20 mouse cellular contexts compared by ENCODE assay signal in genomic region chr17:72939569-72939899, GRCm38 (mm10). TPM values are rescaled to one million over a fixed set of nuclear protein-coding genes. Genes with fewer than 3 reads are reported as not detected.
DNase-seq lines count a peak whose midpoint lies in the region; ATAC-seq and TF ChIP-seq lines count a peak whose summit lies in the region.
"Had no signal": no experiment of that assay in that cellular context is flagged by ENCODE, and none has a peak within 500 bp of the region (broad histone marks: within the 10 kb centered on the region; RNA-seq: fewer than 3 reads in every experiment).

No protein-coding gene starts in this region.

- WGBS in heart, embryonic 16.5 days: 59% methylated on average over 6 of the region's 6 CpGs
- 55% methylated on average over 6 of the region's 6 CpGs for WGBS in heart, embryonic 10.5 days
- 83% methylated on average over 6 of the region's 6 CpGs for WGBS in intestine, postnatal 0 days
- 89% methylated on average over 6 of the region's 6 CpGs for whole genome bisulfite sequencing in forebrain, embryonic 13.5 days

- no peaks in the 10 kb centered on the region for H3K9me3 ChIP-seq in heart, embryonic 16.5 days (replicated peaks; ENCODE audit: control insufficient read depth, low read length)
- H3K9me3 ChIP-seq in heart, embryonic 10.5 days: no peaks in the 10 kb centered on the region
- H3K9me3 ChIP-seq in intestine, postnatal 0 days (ENCODE audit: control insufficient read depth): no peaks in the 10 kb centered on the region
- H3K9me3 ChIP-seq in forebrain, embryonic 13.5 days (replicated peaks): no peaks in the 10 kb centered on the region
- H3K9me3 ChIP-seq: kidney, embryonic 15.5 days had no signal

- no peak for ATAC-seq in heart, embryonic 16.5 days (replicated peaks; ENCODE audit: extremely low read depth, insufficient read depth, low FRiP score)
- peak; percentile 65 for ATAC-seq in CD4-positive, CD25-positive, alpha-beta regulatory T cell, adult 4 months
- no peak for ATAC-seq in intestine, postnatal 0 days
- ATAC-seq in forebrain, embryonic 13.5 days: no peak
- ATAC-seq: hindbrain, embryonic 16.5 days; midbrain, embryonic 13.5 days; Patski had no signal

- H3K4me2 ChIP-seq in heart, embryonic 16.5 days (ENCODE audit: low read depth, low read length): no peak overlapping the region
- no peak overlapping the region for H3K4me2 ChIP-seq in intestine, postnatal 0 days (replicated peaks; ENCODE audit: low read depth)
- H3K4me2 ChIP-seq in forebrain, embryonic 13.5 days: no peak overlapping the region
- H3K4me2 ChIP-seq: kidney, embryonic 15.5 days; midbrain, embryonic 13.5 days had no signal

- H3K4me3 ChIP-seq in heart, embryonic 16.5 days (ENCODE audit: low read length): no peak overlapping the region
- no peak overlapping the region for H3K4me3 ChIP-seq in heart, embryonic 10.5 days
- no peak overlapping the region for H3K4me3 ChIP-seq in intestine, postnatal 0 days (ENCODE audit: low read depth, low read length)
- H3K4me3 ChIP-seq in forebrain, embryonic 13.5 days: no peak overlapping the region
- H3K4me3 ChIP-seq: erythroblast, embryonic 14.5 days; kidney, embryonic 15.5 days; midbrain, embryonic 13.5 days had no signal

- H3K9ac ChIP-seq in heart, embryonic 16.5 days (ENCODE audit: low read length): no peak overlapping the region; the same call in 1 of the 2 replicates
- H3K9ac ChIP-seq in intestine, postnatal 0 days (ENCODE audit: low read depth, low read length): no peak overlapping the region
- H3K9ac ChIP-seq in forebrain, embryonic 13.5 days: no peak overlapping the region
- H3K9ac ChIP-seq: kidney, embryonic 15.5 days; liver, embryonic 14.5 days; midbrain, embryonic 13.5 days had no signal

- no peak for DNase-seq in heart, embryonic 10.5 days (ENCODE audit: low spot score)
- DNase-seq in induced T-regulatory cell, adult 2 months (ENCODE audit: low read depth): peak; percentile 92
- DNase-seq in thymus, postnatal 10 days (ENCODE audit: low spot score in 2 of 2): peak; percentile 62 to 67
- no peak for DNase-seq in right cerebral cortex, postnatal 14 days
- DNase-seq: adrenal gland, adult 2 months; cerebellum, postnatal 10 days; gastrocnemius, postnatal 36 days; layer of hippocampus, adult 9-11 months; left cerebral cortex, postnatal 4 days; lung, postnatal 36 days had no signal

- H3K27me3 ChIP-seq in heart, embryonic 16.5 days (ENCODE audit: control insufficient read depth, insufficient read depth, low read length): no peaks in the 10 kb centered on the region
- H3K27me3 ChIP-seq in heart, embryonic 10.5 days (ENCODE audit: insufficient read depth, poor library complexity, severe bottlenecking): no peaks in the 10 kb centered on the region
- H3K27me3 ChIP-seq in intestine, postnatal 0 days (replicated peaks; ENCODE audit: control insufficient read depth, insufficient read depth, low read length): no peaks in the 10 kb centered on the region
- no peaks in the 10 kb centered on the region for H3K27me3 ChIP-seq in forebrain, embryonic 13.5 days
- H3K27me3 ChIP-seq: kidney, embryonic 15.5 days; midbrain, embryonic 13.5 days; Patski had no signal

- H3K36me3 ChIP-seq in heart, embryonic 16.5 days (ENCODE audit: control insufficient read depth, insufficient read depth): peaks cover 40% of the 10 kb centered on the region
- H3K36me3 ChIP-seq in heart, embryonic 10.5 days: peaks cover 74% of the 10 kb centered on the region
- H3K36me3 ChIP-seq in intestine, postnatal 0 days (ENCODE audit: control insufficient read depth, insufficient read depth): peaks cover 29% of the 10 kb centered on the region
- H3K36me3 ChIP-seq in forebrain, embryonic 13.5 days (ENCODE audit: poor library complexity, severe bottlenecking): peaks cover 49% of the 10 kb centered on the region

- peaks cover 71% of the 10 kb centered on the region for H3K4me1 ChIP-seq in heart, embryonic 16.5 days (ENCODE audit: control insufficient read depth, insufficient read depth, low read length)
- H3K4me1 ChIP-seq in heart, embryonic 10.5 days: peaks cover 61% of the 10 kb centered on the region
- peaks cover 29% of the 10 kb centered on the region for H3K4me1 ChIP-seq in intestine, postnatal 0 days (replicated peaks; ENCODE audit: control insufficient read depth, insufficient read depth, low read length)
- H3K4me1 ChIP-seq in forebrain, embryonic 13.5 days: no peaks in the 10 kb centered on the region

- peak overlapping the region; percentile 83 for H3K27ac ChIP-seq in heart, embryonic 16.5 days (ENCODE audit: low read length)
- no peak overlapping the region for H3K27ac ChIP-seq in heart, embryonic 10.5 days
- no peak overlapping the region; the same call in 1 of the 2 replicates for H3K27ac ChIP-seq in intestine, postnatal 0 days (ENCODE audit: low read depth, low read length)
- no peak overlapping the region for H3K27ac ChIP-seq in forebrain, embryonic 13.5 days
- H3K27ac ChIP-seq: kidney, embryonic 15.5 days; liver, embryonic 14.5 days; midbrain, embryonic 13.5 days had no signal

- no peak for TF ChIP-seq CTCF in intestine, postnatal 0 days (IDR thresholded peaks at IDR 0.05; ENCODE audit: low read depth)

RNA-seq across cellular contexts. Expression of gene Lbh, which starts 21.4 kb away (rescaled TPM):
- polyA plus RNA-seq in heart, embryonic 16.5 days (2015; fragmentation: Nextera tagmentation; extraction: Ambion mirVana): 28.4 and 30.1 TPM in 2 replicates
- 10.8 and 15.4 TPM in 2 replicates for polyA plus RNA-seq in heart, embryonic 10.5 days (2016; fragmentation: Nextera tagmentation; extraction: Ambion mirVana)
- 10 to 100 TPM; 22.7 to 38.5 TPM for polyA plus RNA-seq in CD4-positive, CD25-positive, alpha-beta regulatory T cell, adult 4 months (2017; shearing (Covaris generic))
- polyA plus RNA-seq in intestine, postnatal 0 days (2015; fragmentation: Nextera tagmentation; extraction: Ambion mirVana): 11.1 and 11.3 TPM in 2 replicates
- 5.3 and 5.6 TPM in 2 replicates for polyA plus RNA-seq in forebrain, embryonic 13.5 days (2015; fragmentation: Nextera tagmentation; extraction: Ambion mirVana)

Comparison
In these comparisons a context has a peak if more than half of its experiments do, and no peak if none do; other contexts are left out.
1. DNase-seq: peak in induced T-regulatory cell, adult 2 months (single experiment) and thymus, postnatal 10 days (2 of 2); none in heart, embryonic 10.5 days (single experiment) and right cerebral cortex, postnatal 14 days (single experiment).